Mouse (Mus musculus): ENCODE measurements around the gene Tpst2. TPM values are rescaled to one million over a fixed set of nuclear protein-coding genes. Genes with fewer than 3 reads are reported as not detected.

The Tpst2 gene
- polyA plus RNA-seq, 1 experiment = 39.6 TPM

DNA sequence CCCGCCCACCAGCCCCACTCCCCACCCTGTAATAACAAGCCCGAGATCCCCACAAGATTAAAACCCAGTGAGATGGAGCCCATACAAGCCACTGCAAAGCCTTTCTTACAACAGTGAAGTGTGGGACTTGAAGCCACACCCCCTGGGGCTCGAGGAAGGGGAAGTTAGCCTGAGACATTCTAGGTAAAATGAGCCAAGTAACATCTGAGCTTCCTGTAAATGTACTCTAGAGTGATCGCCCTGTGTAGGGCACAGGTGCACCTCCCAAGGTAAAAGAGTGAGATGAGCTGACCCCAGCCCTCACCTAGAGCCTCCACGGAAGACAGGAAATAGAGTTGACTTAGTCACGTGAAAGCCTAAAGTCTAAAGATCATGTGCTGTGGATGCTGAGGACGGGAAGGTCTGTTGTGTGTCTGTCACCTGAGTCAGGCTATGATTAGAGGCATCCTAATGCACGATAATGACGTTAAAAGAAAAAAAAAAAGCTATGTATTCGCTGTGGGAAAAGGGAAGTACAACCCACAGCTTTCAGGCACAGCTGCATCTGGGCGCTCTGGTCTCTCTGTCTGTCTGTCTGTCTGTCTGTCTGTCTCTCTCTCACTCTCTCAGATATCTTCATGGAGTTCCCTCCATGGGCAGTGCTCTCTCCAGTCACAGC is 10.6 kb downstream of the Tpst2 start:
- H3K4me1 ChIP-seq (ENCODE audit: control insufficient read depth, insufficient read depth, low read length) = 0 out of 2 replicates have a peak, but pooled peaks cover 2% of the 10 kb centered on the region
- no peak overlapping the region for H3K4me3 ChIP-seq (ENCODE audit: insufficient read depth, low read length)
- H3K27ac ChIP-seq (ENCODE audit: insufficient read depth, low read length) = no peak overlapping the region
- no peak for TF ChIP-seq CTCF (IDR thresholded peaks at IDR 0.05; ENCODE audit: borderline replicate concordance, insufficient read depth, low read length)
- TF ChIP-seq POLR2A (IDR thresholded peaks at IDR 0.05; ENCODE audit: low read depth, low read length) = no peak

DNA sequence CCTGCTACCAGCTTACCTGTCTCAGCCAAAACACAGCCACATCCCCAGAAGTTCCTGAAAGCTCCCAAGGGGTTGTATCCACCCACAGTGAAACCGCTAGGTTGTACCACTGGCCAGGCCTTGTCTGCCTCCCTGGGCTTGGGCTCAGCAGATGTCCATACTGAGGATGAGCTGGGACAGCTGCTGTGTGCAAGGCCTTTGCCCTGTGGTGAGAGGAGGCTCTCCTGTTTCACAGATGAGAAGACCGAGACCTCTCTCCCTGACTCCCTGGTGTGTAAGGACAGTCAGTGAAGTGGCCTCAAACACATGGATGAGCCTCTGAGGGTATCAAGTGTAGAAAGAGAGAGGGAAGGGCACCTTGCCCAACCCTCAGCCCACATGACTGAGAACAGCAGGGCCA is 11.2 kb downstream of the Tpst2 start:
- Histone ChIP-seq H3K27ac (ENCODE audit: insufficient read depth, low read length) (no peak overlapping the region), H3K4me3 (ENCODE audit: insufficient read depth, low read length) (no peak overlapping the region), H3K4me1 (ENCODE audit: control insufficient read depth, insufficient read depth, low read length) (no peaks in the 10 kb centered on the region)
- TF ChIP-seq CTCF (IDR thresholded peaks at IDR 0.05; ENCODE audit: borderline replicate concordance, insufficient read depth, low read length) (no peak), POLR2A (IDR thresholded peaks at IDR 0.05; ENCODE audit: low read depth, low read length) (no peak)

DNA sequence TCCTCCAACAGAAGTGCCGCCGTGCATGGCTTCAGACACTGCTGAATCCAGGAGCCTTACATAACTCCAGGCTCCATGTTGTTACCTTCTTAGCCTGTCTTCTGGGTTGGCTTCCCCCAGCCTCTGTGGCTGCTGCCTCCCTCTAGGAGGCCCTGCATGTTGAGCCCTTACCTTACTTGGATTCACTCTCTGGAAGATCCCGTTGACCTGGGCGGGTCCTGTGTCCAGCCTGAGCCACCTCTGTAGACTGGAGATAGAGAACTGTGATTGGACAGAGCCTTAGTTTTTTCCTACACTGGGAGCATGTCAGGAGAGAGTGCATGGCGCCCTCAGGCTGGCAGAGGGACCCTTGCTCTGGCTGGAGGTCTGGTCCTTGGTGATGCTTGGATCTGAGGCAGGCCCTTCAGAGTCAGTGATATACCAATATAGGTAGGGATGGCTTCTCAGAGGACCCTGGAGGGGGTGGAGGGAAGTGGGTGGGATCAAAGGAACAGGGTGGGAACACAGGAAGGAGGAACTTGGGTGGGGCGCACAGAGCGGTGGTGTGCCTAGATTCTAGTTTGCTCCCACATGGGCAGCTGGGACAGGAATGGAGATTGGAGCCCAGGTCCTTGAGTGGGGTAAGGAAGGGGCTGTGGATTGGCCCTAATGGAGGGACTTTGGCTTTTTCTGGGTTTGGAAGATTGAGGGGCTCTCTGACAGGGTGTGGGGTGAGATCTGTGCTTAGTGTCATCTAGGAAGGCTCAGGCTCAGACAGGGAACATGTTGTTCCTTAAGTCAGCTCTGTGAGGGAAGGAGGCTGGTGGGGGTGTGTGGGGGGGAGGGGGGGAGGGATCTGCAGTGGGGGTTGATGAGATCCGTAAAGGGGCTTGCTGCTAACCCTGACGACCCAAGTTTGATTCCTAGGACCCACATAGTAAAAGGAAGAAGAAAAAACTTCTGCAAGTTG is 12.0 kb downstream of the Tpst2 start:
- TF ChIP-seq POLR2A (IDR thresholded peaks at IDR 0.05; ENCODE audit: low read depth, low read length) = no peak
- TF ChIP-seq CTCF (IDR thresholded peaks at IDR 0.05; ENCODE audit: borderline replicate concordance, insufficient read depth, low read length) = no peak
- Histone ChIP-seq H3K27ac (ENCODE audit: insufficient read depth, low read length) (no peak overlapping the region), H3K4me3 (ENCODE audit: insufficient read depth, low read length) (no peak overlapping the region), H3K4me1 (ENCODE audit: control insufficient read depth, insufficient read depth, low read length) (no peaks in the 10 kb centered on the region)

DNA sequence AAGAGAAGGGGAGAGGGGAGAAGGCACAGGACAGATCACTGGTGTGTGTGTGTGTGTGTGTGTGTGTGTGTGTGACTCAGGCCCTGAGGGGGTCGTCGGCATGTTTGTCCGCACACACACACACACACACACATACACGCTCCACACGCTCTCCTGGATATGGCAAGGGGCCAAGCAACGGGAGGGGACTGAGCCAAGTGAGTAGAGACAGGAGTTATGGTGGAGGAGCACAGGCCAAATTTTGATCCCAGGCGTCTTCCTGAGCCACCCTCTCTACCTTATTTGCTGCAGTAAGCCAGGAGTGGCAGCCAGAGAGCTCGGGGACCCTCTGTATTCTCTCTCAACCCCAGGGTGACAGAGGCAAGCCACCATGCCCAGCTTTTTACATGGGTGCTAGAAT is 12.7 kb downstream of the Tpst2 start:
- Histone ChIP-seq H3K4me3 (ENCODE audit: insufficient read depth, low read length) (no peak overlapping the region), H3K4me1 (ENCODE audit: control insufficient read depth, insufficient read depth, low read length) (no peaks in the 10 kb centered on the region), H3K27ac (ENCODE audit: insufficient read depth, low read length) (no peak overlapping the region)
- TF ChIP-seq POLR2A (IDR thresholded peaks at IDR 0.05; ENCODE audit: low read depth, low read length) (no peak), CTCF (IDR thresholded peaks at IDR 0.05; ENCODE audit: borderline replicate concordance, insufficient read depth, low read length) (no peak)

DNA sequence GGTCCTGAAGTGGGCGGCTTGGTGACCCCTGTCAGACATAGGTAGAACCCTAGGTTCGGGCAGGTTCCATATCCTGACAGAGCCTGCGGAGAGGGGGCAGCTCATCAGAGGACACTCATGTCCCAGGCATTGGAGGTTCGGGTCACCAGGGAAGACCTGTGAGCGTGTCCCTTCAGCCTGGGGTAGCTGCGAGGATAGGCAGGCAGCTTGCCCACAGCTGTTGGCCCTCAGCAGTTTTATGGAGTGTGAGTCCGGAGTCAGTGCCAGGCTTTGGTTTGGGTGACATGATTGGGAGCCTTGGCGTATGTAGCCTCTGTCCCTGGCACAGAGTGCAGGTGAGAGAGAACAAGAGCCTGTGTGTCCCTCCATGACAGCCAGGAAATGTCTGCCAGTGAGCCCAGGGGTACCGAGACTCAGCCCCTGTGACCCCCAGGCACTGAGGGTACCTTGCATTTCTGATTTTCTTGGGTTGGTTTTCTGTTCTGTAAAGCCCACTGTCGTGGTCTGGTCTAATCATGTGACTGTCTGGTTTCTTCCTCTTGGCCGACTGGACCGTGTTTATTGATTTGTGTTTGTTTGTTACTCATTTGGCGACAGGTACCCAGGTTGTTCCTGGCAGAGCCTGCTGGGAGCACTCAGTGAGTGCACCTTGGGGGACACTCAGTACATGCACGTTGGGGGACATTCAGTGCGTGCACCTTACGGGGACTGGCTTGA is 13.5 kb downstream of the Tpst2 start:
- TF ChIP-seq POLR2A (IDR thresholded peaks at IDR 0.05; ENCODE audit: low read depth, low read length) (no peak), CTCF (IDR thresholded peaks at IDR 0.05; ENCODE audit: borderline replicate concordance, insufficient read depth, low read length) (no peak)
- H3K4me1 ChIP-seq (ENCODE audit: control insufficient read depth, insufficient read depth, low read length) = peaks cover 2% of the 10 kb centered on the region
- no peak overlapping the region for H3K4me3 ChIP-seq (ENCODE audit: insufficient read depth, low read length)

DNA sequence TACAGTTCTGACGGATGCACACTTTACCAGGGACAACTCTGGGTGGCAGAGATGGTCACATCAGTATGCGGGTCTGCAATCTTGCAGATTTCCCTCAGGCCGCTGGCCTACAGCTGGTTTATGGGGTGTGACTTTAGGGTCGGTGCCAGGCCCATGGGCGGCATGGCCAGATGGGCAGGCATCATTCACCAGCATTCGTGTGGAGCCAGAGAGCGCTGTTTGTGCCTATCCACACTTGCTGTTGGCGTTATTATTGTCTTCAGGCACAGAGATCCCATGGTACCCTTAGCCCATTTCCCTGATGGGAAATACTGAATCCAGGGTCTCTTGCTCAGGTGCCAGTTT is 14.0 kb downstream of the Tpst2 start:
- H3K27ac ChIP-seq (ENCODE audit: insufficient read depth, low read length) = no peak overlapping the region
- no peak overlapping the region for H3K4me3 ChIP-seq (ENCODE audit: insufficient read depth, low read length)
- H3K4me1 ChIP-seq (ENCODE audit: control insufficient read depth, insufficient read depth, low read length) = peaks cover 6% of the 10 kb centered on the region
- TF ChIP-seq CTCF (IDR thresholded peaks at IDR 0.05; ENCODE audit: borderline replicate concordance, insufficient read depth, low read length) = no peak
- no peak for TF ChIP-seq POLR2A (IDR thresholded peaks at IDR 0.05; ENCODE audit: low read depth, low read length)

More for the DNA sequence above, 13.5 kb downstream of the Tpst2 start:
- H3K27ac ChIP-seq (ENCODE audit: insufficient read depth, low read length) = no peak overlapping the region

DNA sequence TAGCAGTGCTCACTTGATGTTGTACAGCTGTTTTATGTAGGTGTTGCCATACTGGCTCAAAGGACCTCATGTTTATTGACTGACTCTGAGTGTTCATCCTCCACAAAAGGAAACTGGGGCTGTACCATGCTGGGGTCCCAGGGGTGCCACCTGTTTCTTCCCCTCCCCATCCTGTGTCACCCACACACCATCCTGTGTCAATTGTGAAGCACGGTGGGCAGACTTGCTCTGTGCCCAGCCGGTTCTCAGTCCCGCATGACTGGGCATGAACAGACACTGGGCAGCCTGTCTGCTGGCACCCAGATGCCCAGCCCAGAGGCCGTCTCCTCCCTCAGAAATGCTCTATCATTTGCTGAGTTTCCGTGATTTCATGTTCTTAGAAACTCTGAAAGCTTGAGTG is 15.4 kb downstream of the Tpst2 start:
- no peak overlapping the region for H3K4me3 ChIP-seq (ENCODE audit: insufficient read depth, low read length)
- peaks cover 11% of the 10 kb centered on the region for H3K4me1 ChIP-seq (ENCODE audit: control insufficient read depth, insufficient read depth, low read length)
- no peak overlapping the region for H3K27ac ChIP-seq (ENCODE audit: insufficient read depth, low read length)
- TF ChIP-seq CTCF (IDR thresholded peaks at IDR 0.05; ENCODE audit: borderline replicate concordance, insufficient read depth, low read length) = no peak
- TF ChIP-seq POLR2A (IDR thresholded peaks at IDR 0.05; ENCODE audit: low read depth, low read length) = no peak

DNA sequence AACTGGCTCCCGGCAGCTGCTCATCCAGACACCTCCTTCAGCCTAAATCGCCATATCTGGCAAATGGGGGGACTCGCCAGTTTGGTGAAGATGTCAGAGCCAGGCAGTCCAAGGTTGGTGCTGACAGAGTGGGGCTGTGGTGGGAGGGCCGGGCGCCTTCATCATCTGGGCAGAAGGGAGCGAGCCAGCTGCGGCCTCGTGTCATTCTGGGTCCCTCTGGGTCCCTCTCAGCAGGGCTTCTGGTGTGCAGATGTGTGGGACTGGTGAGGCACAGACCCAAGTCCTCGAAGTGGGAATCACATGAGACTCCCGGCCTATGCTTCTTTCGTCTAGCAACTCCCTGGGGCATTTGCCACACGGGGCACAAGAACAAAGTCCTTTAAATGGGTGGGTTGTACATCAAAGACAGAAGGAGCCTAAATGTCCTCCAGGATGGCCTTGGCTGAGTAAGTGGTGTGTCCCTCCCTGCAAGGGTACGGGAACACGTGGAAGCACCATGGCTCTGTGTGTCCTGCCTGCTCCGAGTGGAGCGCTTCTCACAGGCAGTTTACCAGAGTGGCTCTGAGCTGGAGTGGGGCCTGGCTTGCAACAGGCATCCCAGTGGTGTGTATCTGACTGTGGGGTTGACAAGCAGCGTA is 16.0 kb downstream of the Tpst2 start:
- TF ChIP-seq CTCF (IDR thresholded peaks at IDR 0.05; ENCODE audit: borderline replicate concordance, insufficient read depth, low read length) (no peak), POLR2A (IDR thresholded peaks at IDR 0.05; ENCODE audit: low read depth, low read length) (no peak)
- H3K4me3 ChIP-seq (ENCODE audit: insufficient read depth, low read length) = no peak overlapping the region
- peaks cover 15% of the 10 kb centered on the region for H3K4me1 ChIP-seq (ENCODE audit: control insufficient read depth, insufficient read depth, low read length)
- no peak overlapping the region for H3K27ac ChIP-seq (ENCODE audit: insufficient read depth, low read length)

DNA sequence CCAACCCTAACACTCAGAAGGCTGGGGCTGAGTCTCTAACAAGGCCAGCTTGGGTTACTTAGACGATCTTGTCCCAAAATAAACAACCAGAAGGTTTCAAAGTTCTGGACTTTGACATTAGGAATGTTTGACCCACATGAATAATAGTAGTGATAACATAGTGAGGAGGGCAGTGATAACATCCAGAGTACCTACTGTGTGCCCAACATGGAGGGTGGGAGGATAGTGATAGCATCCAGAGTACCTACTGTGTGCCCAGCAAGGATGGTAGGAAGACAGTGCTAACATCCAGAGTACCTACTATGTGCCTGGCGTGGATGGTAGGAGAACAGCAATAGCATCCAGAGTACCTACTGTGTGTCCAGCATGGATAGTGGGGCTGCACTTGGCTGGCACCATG is 17.3 kb downstream of the Tpst2 start:
- H3K27ac ChIP-seq (ENCODE audit: insufficient read depth, low read length) = no peak overlapping the region
- H3K4me1 ChIP-seq (ENCODE audit: control insufficient read depth, insufficient read depth, low read length) = peaks cover 15% of the 10 kb centered on the region
- H3K4me3 ChIP-seq (ENCODE audit: insufficient read depth, low read length) = no peak overlapping the region
- TF ChIP-seq CTCF (IDR thresholded peaks at IDR 0.05; ENCODE audit: borderline replicate concordance, insufficient read depth, low read length) (no peak), POLR2A (IDR thresholded peaks at IDR 0.05; ENCODE audit: low read depth, low read length) (no peak)

Measured in embryonic fibroblast, embryonic 13.5 days (primary cell).